Mouse (Mus musculus) bone marrow macrophage, adult 2 months (primary cell): Measurements from ENCODE around the gene Gtf2f2.

Experiments used
- CTCF ChIP-seq: IDR thresholded peaks from 2 replicates; pipeline ENCODE4 v1.5.1; 2012; ENCODE audit warnings: low read depth, mild to moderate bottlenecking, low read length, moderate library complexity
- POLR2A ChIP-seq: IDR thresholded peaks from 2 replicates; pipeline ENCODE4 v1.6.1; 2012; ENCODE audit warnings: mild to moderate bottlenecking, low read depth, low read length, borderline replicate concordance

- TF ChIP-seq CTCF, result no peak
- TF ChIP-seq POLR2A, result no peak
Measured at GRCm38 (mm10) chr14:75873612-75874011, 137.1 kb downstream of the Gtf2f2 start.
